Mouse (Mus musculus) B cell, adult 2 months (primary cell): ENCODE measurements around the gene Pdzd4.
A peak's percentile ranks its signal among the peaks of the same experiment; 100 is the strongest.

ENCODE experiments used
- DNase-seq, 2 experiments: peaks; one replicate each; pipeline ENCODE4 v3.0.0; 2022

The Pdzd4 gene

GRCm38 (mm10) chrX:73824185-73825151 is at the start of gene Pdzd4:
Gene Pdzd4 (minus strand): TSS chrX:73824969.
- peak; percentile 39 to 41 for DNase-seq

- no peak for DNase-seq
These were observed 47.2 kb upstream of the Pdzd4 start for GRCm38 (mm10) chrX:73871956-73872355.

GRCm38 (mm10) chrX:73871474-73871873 is 46.7 kb upstream of the Pdzd4 start:
- DNase-seq: no peak

GRCm38 (mm10) chrX:73869334-73869733 is 44.6 kb upstream of the Pdzd4 start:
- DNase-seq: peak; percentile 19 to 38

GRCm38 (mm10) chrX:73867852-73868251 is 43.1 kb upstream of the Pdzd4 start:
- no peak for DNase-seq

GRCm38 (mm10) chrX:73867256-73867655 is 42.5 kb upstream of the Pdzd4 start:
- DNase-seq: no peak

- DNase-seq: no peak
These were observed 39.9 kb upstream of the Pdzd4 start for GRCm38 (mm10) chrX:73864692-73865091.

GRCm38 (mm10) chrX:73855087-73855408 is 30.3 kb upstream of the Pdzd4 start:
- DNase-seq: no peak

GRCm38 (mm10) chrX:73854326-73855086 is 29.7 kb upstream of the Pdzd4 start:
- DNase-seq: no peak

GRCm38 (mm10) chrX:73836691-73837090 is 11.9 kb upstream of the Pdzd4 start:
- no peak for DNase-seq

- no peak for DNase-seq
These were observed 11.0 kb upstream of the Pdzd4 start for GRCm38 (mm10) chrX:73835731-73836130.

- DNase-seq: no peak
These were observed 1.0 kb downstream of the Pdzd4 start for GRCm38 (mm10) chrX:73823747-73824146.

GRCm38 (mm10) chrX:73816596-73817314 is 8.0 kb downstream of the Pdzd4 start:
- no peak for DNase-seq

GRCm38 (mm10) chrX:73815072-73815471 is 9.7 kb downstream of the Pdzd4 start:
- DNase-seq: no peak

GRCm38 (mm10) chrX:73805814-73806213 is 19.0 kb downstream of the Pdzd4 start:
- no peak for DNase-seq

GRCm38 (mm10) chrX:73798502-73798901 is 26.3 kb downstream of the Pdzd4 start:
- peak; percentile 83 to 85 for DNase-seq

- DNase-seq: no peak
These were observed 27.3 kb downstream of the Pdzd4 start for GRCm38 (mm10) chrX:73797511-73797910.

- no peak for DNase-seq
These were observed 31.3 kb downstream of the Pdzd4 start for GRCm38 (mm10) chrX:73793505-73793904.

GRCm38 (mm10) chrX:73793039-73793438 is 31.7 kb downstream of the Pdzd4 start:
- no peak for DNase-seq

- no peak for DNase-seq
These were observed 36.3 kb downstream of the Pdzd4 start for GRCm38 (mm10) chrX:73788501-73788900.

- DNase-seq: no peak
These were observed 37.6 kb downstream of the Pdzd4 start for GRCm38 (mm10) chrX:73787225-73787558.

GRCm38 (mm10) chrX:73786364-73787224 is 38.2 kb downstream of the Pdzd4 start, which contains the start of the genes Idh3g and Ssr4:
Gene Idh3g (minus strand): TSS chrX:73786897.
Gene Ssr4 (plus strand): TSS chrX:73787028.
- peak; percentile 93 to 94 for DNase-seq
